Mouse (Mus musculus) thymus, adult 2 months (tissue): ENCODE measurements around the gene 1700034I23Rik.

Source experiments
- CTCF ChIP-seq: fragments of 200-500 bp; IDR thresholded peaks from 2 replicates; pipeline ENCODE4 v1.5.1; 2012; ENCODE audit warnings: mild to moderate bottlenecking, control low read depth, low read length, moderate library complexity, borderline replicate concordance; ENCODE audit not compliant: control insufficient read depth, poor library complexity, insufficient read depth; ENCODE audit errors: extremely low read depth
- POLR2A ChIP-seq: fragments of 200-500 bp; IDR thresholded peaks from 2 replicates; pipeline ENCODE4 v1.6.1; 2012; ENCODE audit warnings: mild to moderate bottlenecking, low read length, control low read depth, moderate library complexity; ENCODE audit not compliant: control insufficient read depth, poor library complexity, insufficient read depth; ENCODE audit errors: extremely low read depth

DNA sequence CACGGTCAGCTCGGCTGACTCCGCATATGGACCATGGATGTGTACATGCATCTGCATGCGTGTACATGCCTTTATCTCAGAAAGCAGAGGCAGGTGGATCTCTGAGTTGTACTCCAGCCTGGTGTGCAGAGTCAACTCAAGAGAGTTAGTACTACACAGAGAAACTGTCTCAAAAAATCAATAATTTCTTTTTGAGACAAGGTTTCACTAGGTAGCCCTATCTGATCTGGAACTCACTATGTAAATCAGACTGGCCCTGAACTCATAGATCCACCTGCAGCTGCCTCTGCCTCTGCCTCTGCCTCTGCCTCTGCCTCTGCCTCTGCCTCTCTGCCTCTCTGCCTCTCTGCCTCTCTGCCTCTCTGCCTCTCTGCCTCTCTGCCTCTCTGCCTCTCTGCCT lies 36.2 kb upstream of the 1700034I23Rik start:
- TF ChIP-seq CTCF (no peak), POLR2A (no peak)
